Mouse (Mus musculus) spleen, adult 18-20 months (tissue): ENCODE measurements around the gene Gm9903.
A peak's percentile ranks its signal among the peaks of the same experiment; 100 is the strongest.

Experiments used
- DNase-seq, 2 experiments: peaks; one replicate each; pipeline ENCODE4 v3.0.0; 2022; ENCODE audit warnings: mixed read lengths in 2 of 2

Gm9903 gene

GRCm38 (mm10) chr5:33629301-33629987, at the start of gene Gm9903, which contains the start of gene Fam53a:
TSS of gene Gm9903 (plus strand) at chr5:33629925.
TSS of gene Fam53a (minus strand) at chr5:33629635.
- DNase-seq, result peak; percentile 100

- no peak for DNase-seq
Observed at GRCm38 (mm10) chr5:33580336-33580735, 49.4 kb upstream of the Gm9903 start.

DNA sequence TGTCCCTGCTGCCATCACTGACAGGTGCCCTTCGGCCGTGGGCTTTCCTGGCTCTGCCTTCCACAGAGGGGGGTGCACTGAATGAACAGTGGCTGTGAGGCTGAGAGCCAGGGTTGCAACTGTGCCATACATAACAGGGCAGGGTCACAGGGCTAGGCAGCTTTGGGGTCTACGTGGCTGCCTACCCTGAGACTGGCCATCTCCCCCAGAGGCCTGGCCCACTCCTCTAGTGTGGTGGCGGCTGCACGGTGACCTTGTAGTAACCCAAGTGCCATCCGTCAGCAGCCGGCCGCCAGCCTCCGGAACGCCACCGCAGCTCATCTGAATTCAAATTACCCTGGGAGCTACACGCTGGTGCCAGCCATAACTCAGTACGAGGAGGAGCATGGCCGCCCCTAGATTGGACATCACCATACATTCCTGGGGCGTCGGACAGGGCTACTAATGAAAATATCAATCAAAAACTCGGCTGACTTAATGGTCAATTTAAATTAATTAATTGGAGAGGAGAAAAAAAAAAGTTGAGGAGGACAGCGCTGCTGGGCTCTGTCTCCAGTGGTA, 42.1 kb upstream of the Gm9903 start:
- no peak for DNase-seq

- DNase-seq, result no peak
Observed at GRCm38 (mm10) chr5:33588066-33588465, 41.7 kb upstream of the Gm9903 start.

DNA sequence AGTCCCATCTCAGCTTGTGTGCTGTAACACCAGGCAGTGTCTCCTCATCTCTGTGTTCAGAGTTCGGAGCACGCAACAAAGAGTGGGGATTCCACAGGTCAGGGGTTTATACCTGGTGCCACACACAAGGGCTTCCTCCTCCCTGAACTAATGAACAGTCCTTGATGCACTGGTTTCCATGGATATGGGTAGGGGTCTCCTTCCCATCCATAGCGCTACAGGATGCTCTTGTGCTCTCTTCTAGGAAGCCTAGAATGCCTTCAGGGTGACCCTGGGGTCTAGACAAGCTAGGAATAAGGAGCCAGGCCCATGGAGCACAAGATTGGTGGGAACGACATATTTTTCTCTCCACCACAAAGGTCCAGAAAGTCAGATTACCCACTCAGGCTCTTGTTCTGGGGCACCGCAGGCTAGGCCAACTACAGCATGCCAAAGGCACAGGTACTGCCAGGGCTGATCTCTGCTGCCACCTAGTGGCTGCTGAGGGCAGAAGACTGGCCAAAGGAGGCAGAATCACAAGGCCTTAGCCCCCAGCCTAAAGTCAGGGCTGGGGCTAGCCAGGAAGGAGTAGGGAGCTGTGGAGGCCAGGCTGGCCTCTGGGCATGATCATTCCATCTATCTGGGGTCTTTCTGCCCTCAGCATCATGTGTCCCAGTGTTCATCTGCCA, 40.4 kb upstream of the Gm9903 start:
- peak; percentile 29 to 64 for DNase-seq

DNA sequence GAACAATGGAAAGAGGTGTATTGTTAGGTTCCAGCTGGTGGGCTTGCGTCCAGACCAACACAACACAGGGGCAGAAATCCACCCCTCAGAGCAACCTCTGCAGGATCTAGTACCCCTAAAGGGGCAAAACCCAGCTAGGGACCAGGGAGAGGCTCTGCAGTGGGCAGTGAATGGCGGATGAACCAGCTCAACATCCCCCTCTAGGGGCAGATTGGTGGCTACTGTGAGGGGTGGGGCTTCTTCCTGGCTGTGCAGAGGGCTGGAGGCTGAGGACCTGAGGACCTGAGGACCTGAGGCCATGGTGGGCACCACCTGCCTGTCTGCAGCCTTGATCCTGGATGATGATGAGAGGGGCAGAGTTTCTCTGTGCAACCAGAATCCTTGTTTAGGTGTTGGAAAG, 36.1 kb upstream of the Gm9903 start:
- no peak for DNase-seq

DNA sequence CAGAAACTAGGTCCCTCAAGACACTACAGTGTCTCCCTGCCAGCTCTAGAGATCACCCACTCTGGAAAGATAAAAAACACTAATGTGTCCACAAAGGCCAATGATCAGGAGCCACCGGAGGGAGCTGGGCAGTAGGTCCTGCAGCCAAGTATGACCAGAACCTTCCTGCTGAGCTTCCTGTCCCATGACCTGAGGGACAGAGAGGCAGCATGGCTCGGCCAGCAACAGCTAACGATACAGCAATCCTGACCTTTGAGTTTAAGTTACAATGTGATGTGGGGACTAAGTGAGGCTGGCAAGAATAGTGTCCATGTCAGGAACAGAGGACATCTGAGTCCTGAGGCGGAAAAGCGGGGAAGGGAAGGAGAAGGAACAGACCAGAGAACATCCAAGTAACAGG, 24.4 kb upstream of the Gm9903 start:
- no peak for DNase-seq

DNA sequence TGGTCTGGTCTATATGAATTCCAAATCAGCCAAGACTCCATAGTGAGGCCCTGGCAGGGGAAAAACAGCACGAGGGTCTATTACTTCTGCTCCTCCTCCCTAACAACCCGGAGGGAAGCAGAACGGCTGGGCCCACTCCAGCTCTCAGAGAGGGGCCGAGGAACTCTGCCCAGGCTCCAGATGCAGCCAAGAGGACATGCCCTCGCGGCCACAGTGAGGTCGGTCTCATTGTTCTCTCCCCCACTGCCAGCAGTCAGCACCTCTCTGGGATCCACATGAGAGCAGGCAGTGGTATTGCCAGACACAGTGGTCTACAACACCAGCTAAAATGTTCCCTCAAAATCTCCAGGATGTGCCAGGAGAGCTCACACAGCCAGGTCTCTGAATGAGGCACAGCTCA, 23.1 kb upstream of the Gm9903 start:
- DNase-seq, result no peak

- DNase-seq, result no peak
Observed at GRCm38 (mm10) chr5:33607434-33607833, 22.3 kb upstream of the Gm9903 start.

GRCm38 (mm10) chr5:33609226-33609625, 20.5 kb upstream of the Gm9903 start:
- DNase-seq, result no peak

DNA sequence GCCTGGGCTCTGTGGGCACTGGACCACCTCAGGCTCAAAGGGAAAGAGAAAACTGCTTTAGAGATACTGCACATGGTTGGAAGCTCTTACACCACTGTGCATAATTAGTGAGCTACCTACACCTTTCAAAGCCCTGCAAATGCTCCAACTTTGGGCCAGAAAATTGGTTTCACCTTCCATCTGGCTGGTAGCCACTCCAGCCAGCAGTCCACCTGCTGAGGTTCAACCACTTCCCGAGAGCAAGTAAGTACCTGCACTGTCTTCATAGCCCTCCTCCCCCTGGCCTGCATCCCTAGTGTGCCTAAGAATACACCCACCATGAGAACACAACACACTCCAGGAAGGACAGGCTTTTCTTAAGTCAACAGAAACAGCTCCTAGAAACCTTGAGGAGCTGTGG, 17.9 kb upstream of the Gm9903 start:
- DNase-seq, result no peak

GRCm38 (mm10) chr5:33614391-33614790, 15.3 kb upstream of the Gm9903 start:
- DNase-seq, result no peak

DNA sequence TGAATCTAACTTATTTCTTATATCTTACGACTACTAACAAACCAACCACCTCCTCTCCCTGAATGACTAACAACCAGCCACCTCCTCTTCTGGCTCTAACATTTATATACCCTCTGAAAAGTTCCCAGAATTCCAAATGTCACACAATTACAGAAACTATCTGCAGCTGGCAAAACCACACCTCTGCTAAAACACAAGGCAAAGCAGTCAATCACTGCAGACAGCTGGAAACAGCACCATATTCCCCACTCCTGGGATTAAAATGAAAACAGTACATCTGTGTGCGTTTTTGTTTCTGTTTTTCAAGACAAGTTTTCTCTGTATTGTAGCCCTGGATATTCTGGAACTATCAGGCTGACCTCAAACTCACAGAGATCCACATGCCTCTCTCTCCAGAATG, 7.1 kb upstream of the Gm9903 start:
- no peak for DNase-seq

DNA sequence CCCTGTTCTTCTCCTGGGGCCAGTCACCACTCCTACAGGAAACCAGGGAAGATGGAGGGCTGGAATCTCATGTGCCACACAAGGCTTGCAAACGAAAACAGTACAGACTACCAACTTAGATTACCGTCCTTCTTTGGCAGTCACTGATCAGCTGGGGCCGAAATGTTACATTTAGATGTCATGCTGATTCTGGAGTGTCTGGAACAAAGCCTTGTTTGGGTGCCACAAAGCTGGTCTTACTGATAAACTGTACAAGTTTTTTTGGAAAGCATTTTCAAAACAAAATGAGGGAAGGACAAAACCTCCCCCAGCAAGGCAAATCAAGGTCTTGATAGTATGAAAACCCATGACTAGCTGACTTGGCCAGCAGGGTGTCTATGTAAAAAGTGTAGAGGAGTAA, 6.0 kb upstream of the Gm9903 start:
- no peak for DNase-seq

DNA sequence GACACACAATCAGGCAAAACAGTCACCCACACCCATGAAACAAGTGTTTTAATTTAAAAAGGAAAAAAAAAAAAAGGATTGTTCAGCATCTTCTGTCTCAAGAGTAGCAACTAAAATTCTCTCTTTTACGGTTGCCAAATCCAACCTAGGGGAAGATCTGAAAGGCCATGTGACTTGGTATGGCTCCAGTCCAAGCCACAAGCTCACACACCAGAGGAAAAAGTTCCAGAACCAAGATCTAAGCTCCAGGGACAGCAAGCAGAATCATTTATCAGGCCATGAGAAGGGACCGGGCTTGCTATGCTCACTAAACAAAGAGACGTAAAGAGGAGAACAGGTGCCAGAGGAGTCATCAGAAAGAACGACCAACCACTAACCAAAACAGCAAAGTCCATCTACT, 1.8 kb upstream of the Gm9903 start:
- DNase-seq, result no peak

GRCm38 (mm10) chr5:33628820-33629300, 865 bp upstream of the Gm9903 start:
- DNase-seq, result peak in 1 of 2 experiments; percentile 59

GRCm38 (mm10) chr5:33630061-33630460, 336 bp downstream of the Gm9903 start:
- DNase-seq, result no peak

DNA sequence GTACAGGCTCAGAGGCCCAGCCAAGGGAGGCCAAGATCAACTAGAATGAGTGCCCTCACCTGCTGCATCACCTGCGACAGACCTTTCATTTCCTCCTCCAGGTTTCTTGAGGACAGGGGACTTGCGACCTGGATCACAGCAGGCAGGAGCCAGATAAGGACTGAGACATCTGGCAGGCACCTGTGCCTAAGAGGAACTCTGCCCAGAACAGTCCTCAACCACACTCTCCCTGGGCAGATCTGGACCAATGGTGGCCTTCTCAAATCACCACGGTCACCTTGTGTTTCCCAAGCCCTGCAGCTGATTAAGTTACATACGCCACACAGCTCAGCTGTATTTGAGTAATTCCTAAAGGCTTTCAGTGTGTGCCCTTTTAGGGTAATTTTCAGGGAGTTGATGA, 890 bp downstream of the Gm9903 start:
- no peak for DNase-seq

- no peak for DNase-seq
Observed at GRCm38 (mm10) chr5:33632526-33632925, 2.8 kb downstream of the Gm9903 start.

DNA sequence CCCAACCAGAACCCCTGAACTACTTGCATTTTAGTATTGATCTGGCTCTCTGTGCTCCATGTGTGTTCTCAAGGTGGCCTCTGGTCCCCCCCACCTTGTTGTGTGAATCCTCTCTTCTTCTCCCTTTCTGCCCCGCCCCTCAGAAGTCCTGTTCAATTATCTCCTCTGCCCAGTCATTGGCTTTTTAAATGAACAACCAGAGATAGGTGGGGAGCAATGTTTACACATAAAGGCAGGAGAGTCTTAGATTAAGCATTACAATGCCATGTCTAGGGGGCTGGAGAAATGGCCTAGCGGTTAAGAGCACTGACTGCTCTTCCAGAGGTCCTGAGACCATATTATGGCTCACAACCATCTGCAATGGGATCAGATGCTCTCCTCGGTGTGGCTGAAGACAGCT, 5.6 kb downstream of the Gm9903 start:
- DNase-seq, result no peak

DNA sequence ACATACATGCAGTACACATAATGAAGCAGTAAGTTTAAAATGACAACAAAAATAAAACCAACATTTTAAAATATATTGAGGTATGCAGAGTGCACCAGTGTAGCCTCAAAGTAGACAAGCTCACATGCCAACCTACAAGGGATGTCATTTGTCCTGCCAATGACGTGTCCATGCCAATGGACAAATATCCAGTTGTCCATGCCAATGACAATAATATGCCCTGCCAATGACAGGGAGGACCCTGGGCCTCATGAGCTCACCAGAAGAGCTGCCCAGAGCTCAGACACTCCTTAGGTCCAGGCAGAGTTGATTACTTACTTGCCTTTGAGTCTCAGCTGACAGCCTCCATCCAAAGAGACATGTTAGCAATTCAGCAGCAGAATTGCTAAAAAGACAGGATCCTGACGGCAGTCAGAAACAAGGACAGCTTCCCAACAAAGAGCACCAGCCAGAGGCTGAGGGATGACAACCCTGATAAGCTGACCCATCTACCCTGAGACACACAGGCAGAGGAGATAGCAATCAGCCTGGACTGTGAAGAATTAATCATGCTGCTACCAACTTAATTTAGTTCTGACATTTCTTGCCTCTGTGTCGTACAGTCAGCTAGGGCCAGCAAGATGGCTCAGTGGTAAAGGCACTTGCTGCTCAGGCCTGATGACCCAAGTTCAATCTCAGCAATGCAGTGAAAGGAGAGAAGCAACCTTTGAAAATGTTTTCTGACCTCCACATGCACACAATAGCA, 8.1 kb downstream of the Gm9903 start:
- no peak for DNase-seq

- no peak for DNase-seq
Observed at GRCm38 (mm10) chr5:33638826-33639225, 9.1 kb downstream of the Gm9903 start.

DNA sequence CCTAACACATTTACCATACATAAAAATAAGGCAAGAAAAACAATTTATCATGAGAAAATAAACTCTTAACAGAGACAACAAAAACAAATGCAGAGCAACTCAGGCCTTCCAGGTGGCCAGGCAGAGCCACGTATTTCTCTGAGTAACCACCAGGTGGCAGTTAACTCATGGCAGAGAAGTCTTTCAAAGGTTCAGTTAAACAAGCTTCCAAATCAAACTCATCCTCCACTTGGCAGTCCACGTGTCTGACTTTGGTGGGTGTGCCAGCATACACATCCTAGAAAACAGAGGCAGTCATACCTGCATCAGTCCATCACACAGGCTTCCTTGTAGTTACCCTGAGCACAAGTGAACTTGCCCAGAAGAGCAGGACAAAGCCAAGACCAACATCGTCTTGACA, 10.9 kb downstream of the Gm9903 start:
- peak in 1 of 2 experiments; percentile 27 for DNase-seq
